Mouse (Mus musculus): ENCODE data around the gene Slc25a41.

Slc25a41 gene

DNA sequence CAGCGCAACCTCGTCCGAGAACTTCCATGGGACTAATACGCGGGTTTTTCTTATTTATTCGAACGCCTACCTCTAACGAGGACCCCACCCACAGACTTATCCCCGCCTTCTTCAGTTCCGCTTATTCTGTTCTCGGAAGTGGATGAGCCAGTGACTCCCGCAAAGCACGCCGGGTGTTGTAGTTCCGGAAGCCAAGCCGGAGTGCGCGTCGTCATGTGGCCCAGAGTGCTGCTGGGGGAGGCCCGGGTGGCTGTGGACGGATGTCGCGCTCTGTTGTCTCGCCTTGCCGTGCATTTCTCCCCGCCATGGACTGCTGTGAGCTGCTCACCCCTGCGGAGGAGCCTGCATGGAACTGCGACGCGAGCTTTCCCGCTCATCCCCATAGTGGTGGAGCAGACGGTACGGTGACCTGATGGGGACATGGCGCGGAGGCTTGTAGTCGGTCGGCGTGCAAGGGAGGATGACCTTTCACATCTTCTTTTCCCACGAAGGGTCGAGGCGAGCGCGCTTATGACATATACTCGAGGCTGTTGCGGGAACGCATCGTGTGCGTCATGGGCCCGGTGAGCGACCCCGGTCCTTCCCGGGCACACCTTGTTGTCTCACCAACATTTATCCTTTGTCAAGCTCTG lies 51.2 kb downstream of the Slc25a41 start, which contains the start of gene Clpp:
TSS of gene Clpp (plus strand) at position 191 of the 632 bp plus-strand sequence.
- DNase-seq = peak; percentile 93 to 97

- peak; percentile 19 to 38 for DNase-seq
These were observed 51.9 kb downstream of the Slc25a41 start for GRCm38 (mm10) chr17:56989467-56990114.

GRCm38 (mm10) chr17:56988921-56989430 lies 52.5 kb downstream of the Slc25a41 start:
- DNase-seq = no peak

DNA sequence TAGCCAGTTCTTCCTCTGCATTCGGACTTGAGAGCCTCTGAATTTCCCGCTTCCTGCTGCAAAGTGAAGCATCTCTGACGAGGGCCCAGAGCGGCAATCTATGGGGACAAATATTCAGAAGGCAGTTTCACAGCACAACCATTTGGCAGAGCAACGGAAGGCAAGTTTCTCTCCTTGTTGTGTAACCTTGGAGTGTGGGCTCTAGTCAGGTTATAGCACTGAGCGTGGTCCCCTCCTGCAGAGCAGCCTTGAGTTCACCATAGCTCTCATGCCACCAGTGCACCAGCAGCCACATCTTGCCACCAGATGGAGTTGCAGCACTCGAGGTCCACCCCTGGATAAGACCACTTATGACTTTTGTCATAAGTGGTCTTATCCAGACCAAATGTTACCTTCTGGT lies 53.0 kb downstream of the Slc25a41 start:
- DNase-seq = no peak

DNA sequence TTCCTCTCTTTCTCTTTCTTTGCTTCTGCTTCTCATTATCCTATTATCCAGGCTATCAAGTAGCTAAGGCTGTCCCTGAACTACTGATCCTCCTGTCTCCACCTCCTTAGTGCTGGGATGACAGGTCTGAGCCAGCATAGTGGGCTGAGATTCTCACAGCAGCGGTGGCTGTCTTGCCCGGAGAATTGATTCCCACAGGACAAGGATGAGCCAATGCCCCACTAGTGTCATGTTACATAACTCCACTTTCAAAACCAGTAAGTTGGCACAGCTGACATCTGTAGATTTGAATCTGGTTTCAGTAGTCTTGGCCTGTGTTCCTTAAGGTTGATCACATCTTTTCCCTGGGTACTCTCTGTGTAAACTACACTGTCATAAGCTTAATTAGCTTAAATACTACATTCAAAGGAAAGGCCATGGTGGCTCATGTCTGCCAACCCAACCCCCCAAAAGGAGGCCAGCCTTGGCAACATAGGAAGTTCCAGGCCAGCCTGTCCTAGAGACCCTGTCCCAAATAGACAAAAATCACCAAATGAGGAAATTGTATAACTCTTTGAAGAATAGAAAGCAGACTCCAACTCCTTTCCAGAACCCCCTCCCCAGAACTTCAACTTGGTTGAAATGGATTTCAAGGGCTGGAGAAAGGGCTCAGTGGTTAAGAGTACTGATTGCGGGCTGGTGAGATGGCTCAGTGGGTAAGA lies 55.2 kb downstream of the Slc25a41 start:
- no peak for DNase-seq

DNA sequence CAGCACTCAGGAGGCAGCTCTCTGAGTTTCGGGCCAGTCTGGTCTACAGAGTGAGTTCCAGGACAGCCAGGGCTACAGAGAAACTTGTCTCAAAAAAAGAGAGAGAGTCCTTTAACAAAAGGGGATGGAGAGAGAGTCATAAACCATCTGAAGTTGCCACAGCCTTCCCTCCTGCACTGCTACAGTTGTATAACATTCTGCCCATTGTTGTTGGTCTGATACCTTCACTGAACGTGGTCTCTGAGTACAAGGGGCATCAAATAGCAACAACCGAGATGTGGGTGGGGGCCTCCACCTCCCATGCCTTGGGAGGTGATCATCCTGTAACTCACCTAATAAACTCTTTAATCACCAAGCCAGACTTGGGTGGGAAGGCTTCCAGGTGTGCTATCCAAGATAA lies 55.8 kb downstream of the Slc25a41 start:
- DNase-seq = no peak

DNA sequence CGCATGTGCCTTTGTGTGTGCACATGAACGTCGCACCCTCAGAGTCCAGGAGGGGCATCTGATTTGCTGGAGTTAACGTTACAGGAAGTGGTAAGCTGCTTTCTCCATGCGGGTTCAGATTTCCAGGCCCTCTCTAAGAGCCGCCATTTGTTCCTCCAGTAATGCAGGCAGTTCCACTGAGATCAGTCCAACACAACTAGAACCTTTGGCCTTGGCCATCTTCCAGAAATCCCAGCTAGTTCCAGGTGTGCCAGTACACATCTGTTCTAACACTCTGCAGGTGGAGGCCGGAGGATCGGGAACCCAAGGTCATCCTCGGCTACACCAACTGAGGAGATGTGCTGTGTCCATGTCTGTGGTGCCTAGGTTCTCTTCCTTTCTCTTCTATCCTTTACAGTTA lies 56.6 kb downstream of the Slc25a41 start:
- no peak for DNase-seq

Data from thymus, postnatal 36 days (tissue).